Mouse (Mus musculus): Measurements from ENCODE around the gene Mgat4c. TPM values are rescaled to one million over a fixed set of nuclear protein-coding genes. Genes with fewer than 3 reads are reported as not detected.

Mgat4c gene
- polyA plus RNA-seq (2017; shearing (Covaris generic)), result not detected

- ATAC-seq, result no peak
These were observed at the start of gene Mgat4c for GRCm38 (mm10) chr10:101681437-101681912. Gene Mgat4c (plus strand): TSS chr10:101681487.

- no peak for ATAC-seq
These were observed 46.0 kb upstream of the Mgat4c start for GRCm38 (mm10) chr10:101635266-101635665.

GRCm38 (mm10) chr10:101641048-101641447 is 40.2 kb upstream of the Mgat4c start:
- no peak for ATAC-seq

- ATAC-seq, result no peak
These were observed 627 bp downstream of the Mgat4c start for GRCm38 (mm10) chr10:101681914-101682313.

- ATAC-seq, result no peak
These were observed 80.5 kb downstream of the Mgat4c start for GRCm38 (mm10) chr10:101761828-101762227.

GRCm38 (mm10) chr10:101770688-101771087 is 89.4 kb downstream of the Mgat4c start:
- no peak for ATAC-seq

GRCm38 (mm10) chr10:101771157-101771556 is 89.9 kb downstream of the Mgat4c start:
- no peak for ATAC-seq

- no peak for ATAC-seq
These were observed 102.0 kb downstream of the Mgat4c start for GRCm38 (mm10) chr10:101783161-101783744.

- no peak for ATAC-seq
These were observed 114.2 kb downstream of the Mgat4c start for GRCm38 (mm10) chr10:101795507-101795906.

GRCm38 (mm10) chr10:101798831-101799474 is 117.7 kb downstream of the Mgat4c start:
- no peak for ATAC-seq

- no peak for ATAC-seq
These were observed 127.5 kb downstream of the Mgat4c start for GRCm38 (mm10) chr10:101808768-101809167.

- no peak for ATAC-seq
These were observed 135.6 kb downstream of the Mgat4c start for GRCm38 (mm10) chr10:101816902-101817301.

GRCm38 (mm10) chr10:101827944-101828343 is 146.7 kb downstream of the Mgat4c start:
- ATAC-seq, result no peak

GRCm38 (mm10) chr10:101856115-101856514 is 174.8 kb downstream of the Mgat4c start:
- ATAC-seq, result no peak

GRCm38 (mm10) chr10:101889866-101890265 is 208.6 kb downstream of the Mgat4c start:
- ATAC-seq, result no peak

- no peak for ATAC-seq
These were observed 236.1 kb downstream of the Mgat4c start for GRCm38 (mm10) chr10:101917328-101917814.

- ATAC-seq, result no peak
These were observed 316.3 kb downstream of the Mgat4c start for GRCm38 (mm10) chr10:101997612-101998011.

GRCm38 (mm10) chr10:102042513-102042912 is 361.2 kb downstream of the Mgat4c start:
- no peak for ATAC-seq

- ATAC-seq, result no peak
These were observed 374.9 kb downstream of the Mgat4c start for GRCm38 (mm10) chr10:102056218-102056617.

GRCm38 (mm10) chr10:102056975-102057565 is 375.8 kb downstream of the Mgat4c start:
- ATAC-seq, result no peak

GRCm38 (mm10) chr10:102074541-102075398 is 393.5 kb downstream of the Mgat4c start:
- no peak for ATAC-seq

- ATAC-seq, result no peak
These were observed 441.9 kb downstream of the Mgat4c start for GRCm38 (mm10) chr10:102123153-102123552.

GRCm38 (mm10) chr10:102127340-102127739 is 446.1 kb downstream of the Mgat4c start:
- no peak for ATAC-seq
